Mouse (Mus musculus): Measurements from ENCODE around the gene Cotl1.

Gene Cotl1

GRCm38 (mm10) chr8:119817446-119817845, 22.9 kb downstream of the Cotl1 start:
- no peak for DNase-seq (ENCODE audit: low spot score in 2 of 2)

DNA sequence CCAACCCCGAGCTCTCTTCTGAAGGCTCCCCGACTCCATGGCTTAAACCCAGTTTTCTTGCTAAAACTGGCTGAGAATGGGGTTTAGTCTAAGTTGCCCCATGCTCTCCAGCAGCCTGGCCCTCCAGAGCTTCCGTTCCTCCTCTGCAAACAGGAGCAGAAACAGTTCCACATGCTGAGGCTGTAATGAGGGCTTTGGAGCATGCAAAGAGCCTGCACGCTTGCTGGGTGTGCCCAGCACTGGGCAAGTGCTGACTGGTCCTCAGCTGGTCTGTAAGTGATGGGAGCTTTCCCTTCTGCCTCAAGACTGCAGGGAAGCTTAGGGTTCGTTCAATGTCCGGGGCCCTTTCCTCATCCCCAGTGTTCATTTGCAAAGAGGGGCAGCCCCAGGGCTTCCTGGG, 24.1 kb downstream of the Cotl1 start:
- DNase-seq (ENCODE audit: low spot score in 2 of 2): no peak

GRCm38 (mm10) chr8:119812650-119813431, 27.5 kb downstream of the Cotl1 start:
- DNase-seq (ENCODE audit: low spot score in 2 of 2): peak; percentile 72 to 85

- peak in 1 of 2 experiments; percentile 45 for DNase-seq (ENCODE audit: low spot score in 2 of 2)
Observed at GRCm38 (mm10) chr8:119811925-119812324, 28.4 kb downstream of the Cotl1 start.

DNA sequence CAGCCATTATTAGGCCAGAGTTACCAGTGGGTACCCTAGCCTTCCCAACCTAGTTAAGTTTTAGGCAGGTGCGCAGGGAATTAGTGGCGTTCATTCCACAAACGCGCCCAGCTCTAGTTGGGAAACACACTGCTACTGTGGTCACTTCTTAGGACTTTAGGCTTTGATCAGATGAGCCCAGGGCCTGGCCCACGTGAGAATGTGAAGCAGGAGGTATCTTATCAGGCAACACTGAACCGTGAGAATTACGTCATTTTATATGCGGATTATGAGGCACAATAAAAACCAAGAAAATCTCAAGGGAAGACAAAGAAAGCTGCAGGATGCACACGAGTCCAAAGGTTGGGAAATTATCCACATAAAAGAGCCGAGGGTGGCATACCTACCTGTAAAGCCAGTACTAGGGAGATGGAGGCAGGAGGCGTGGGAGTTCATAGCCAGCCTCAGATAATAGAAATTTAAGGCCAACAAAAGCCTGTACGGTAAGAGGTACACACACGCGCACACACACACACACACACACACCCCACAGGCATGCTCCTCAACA, 29.3 kb downstream of the Cotl1 start:
- DNase-seq (ENCODE audit: low spot score in 2 of 2): no peak

GRCm38 (mm10) chr8:119810127-119810868, 30.0 kb downstream of the Cotl1 start:
- DNase-seq (ENCODE audit: low spot score in 2 of 2): no peak

- DNase-seq (ENCODE audit: low spot score in 2 of 2): no peak
Observed at GRCm38 (mm10) chr8:119809620-119810019, 30.7 kb downstream of the Cotl1 start.

- DNase-seq (ENCODE audit: low spot score in 2 of 2): no peak
Observed at GRCm38 (mm10) chr8:119807687-119808086, 32.7 kb downstream of the Cotl1 start.

- peak; percentile 55 to 76 for DNase-seq (ENCODE audit: low spot score in 2 of 2)
Observed at GRCm38 (mm10) chr8:119806422-119807263, 33.7 kb downstream of the Cotl1 start.

GRCm38 (mm10) chr8:119805275-119805674, 35.1 kb downstream of the Cotl1 start:
- no peak for DNase-seq (ENCODE audit: low spot score in 2 of 2)

- DNase-seq (ENCODE audit: low spot score in 2 of 2): no peak
Observed at GRCm38 (mm10) chr8:119802592-119802991, 37.8 kb downstream of the Cotl1 start.

DNA sequence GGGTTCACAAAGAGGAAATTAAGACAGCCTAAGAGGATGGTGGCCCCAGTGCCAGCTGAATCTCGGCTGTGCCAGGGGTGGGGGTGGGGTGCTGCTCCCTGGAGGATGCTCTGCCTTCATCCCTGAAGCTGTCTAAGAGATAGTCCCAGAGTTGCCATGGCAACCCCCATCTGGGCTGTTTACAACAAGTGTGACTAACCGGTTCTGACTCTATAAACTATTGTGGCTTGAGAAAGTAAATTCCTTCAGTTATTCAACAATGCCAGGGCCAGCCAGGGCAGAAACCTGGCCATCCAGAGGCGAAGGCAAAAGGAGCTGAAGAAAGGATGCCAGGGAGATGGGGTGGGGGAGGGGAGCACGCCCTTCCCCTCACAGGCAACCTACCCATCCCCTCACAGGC, 39.2 kb downstream of the Cotl1 start:
- no peak for DNase-seq (ENCODE audit: low spot score in 2 of 2)

- no peak for DNase-seq (ENCODE audit: low spot score in 2 of 2)
Observed at GRCm38 (mm10) chr8:119798965-119799264, 41.4 kb downstream of the Cotl1 start.

DNA sequence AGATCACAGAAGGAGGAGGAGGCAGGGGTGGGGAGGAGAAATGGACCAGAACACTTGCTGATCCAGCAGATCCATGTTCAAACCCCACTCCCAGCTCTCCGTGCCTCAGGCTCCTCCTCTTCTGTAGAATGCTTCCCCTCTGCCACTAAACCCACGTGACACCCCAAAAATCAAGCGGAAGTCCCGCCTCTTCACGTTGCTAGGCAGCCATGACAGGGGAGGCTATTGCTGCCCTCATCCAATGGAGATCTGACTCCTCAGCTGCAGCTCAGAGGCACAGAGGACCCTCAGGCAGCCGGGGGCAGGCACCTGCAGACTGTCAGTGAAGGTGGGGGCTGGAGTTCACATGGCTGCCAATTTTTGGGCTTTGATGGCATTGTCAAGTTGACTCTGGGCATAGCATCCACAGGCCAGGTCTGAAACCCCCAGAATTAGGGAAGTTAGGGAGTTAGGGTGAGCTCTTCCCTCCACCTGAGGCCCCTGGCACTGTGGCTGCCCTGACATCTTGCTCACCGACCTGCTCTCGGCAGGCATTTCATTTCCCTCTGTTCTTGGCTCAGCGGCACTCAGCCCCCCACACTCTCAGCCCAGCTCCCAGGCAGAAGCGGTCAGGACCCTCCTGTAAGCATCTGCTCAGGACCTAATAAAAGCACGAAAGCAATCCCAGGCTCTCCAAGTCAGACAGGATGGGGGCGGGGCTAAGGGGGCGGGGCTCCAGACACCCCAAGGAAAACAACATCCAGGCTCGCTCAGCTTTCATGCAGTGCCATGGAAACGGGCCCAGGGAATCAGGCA, 42.0 kb downstream of the Cotl1 start:
- DNase-seq (ENCODE audit: low spot score in 2 of 2): peak; percentile 67 to 79

GRCm38 (mm10) chr8:119795651-119796050, 44.7 kb downstream of the Cotl1 start:
- no peak for DNase-seq (ENCODE audit: low spot score in 2 of 2)

- no peak for DNase-seq (ENCODE audit: low spot score in 2 of 2)
Observed at GRCm38 (mm10) chr8:119794689-119795088, 45.7 kb downstream of the Cotl1 start.

- no peak for DNase-seq (ENCODE audit: low spot score in 2 of 2)
Observed at GRCm38 (mm10) chr8:119791804-119792704, 48.3 kb downstream of the Cotl1 start.

GRCm38 (mm10) chr8:119789581-119789980, 50.8 kb downstream of the Cotl1 start:
- no peak for DNase-seq (ENCODE audit: low spot score in 2 of 2)

GRCm38 (mm10) chr8:119788607-119789381, 51.5 kb downstream of the Cotl1 start:
- DNase-seq (ENCODE audit: low spot score in 2 of 2): no peak
